Mouse (Mus musculus) WW6 (cell line): ENCODE data around the gene Cnot3.
A peak's percentile ranks its signal among the peaks of the same experiment; 100 is the strongest.
"Not testable (repeated sequence)": the region's sequence is repeated elsewhere in the genome, so short reads cannot be mapped to it uniquely, and the experiment has no call there.

Experiments
- DNase-seq: peaks from one replicate; pipeline ENCODE4 v3.0.0-alpha.2; 2013; ENCODE audit warnings: low read depth, low spot score

Gene Cnot3

GRCm38 (mm10) chr7:3644672-3645487, at the start of gene Cnot3:
Gene Cnot3 (plus strand): TSS chr7:3645268.
- peak; percentile 99 for DNase-seq

- DNase-seq = not testable (repeated sequence)
Observed at GRCm38 (mm10) chr7:3597755-3598154, 47.3 kb upstream of the Cnot3 start.

- peak; percentile 67 for DNase-seq
Observed at GRCm38 (mm10) chr7:3601119-3601518, 43.9 kb upstream of the Cnot3 start.

GRCm38 (mm10) chr7:3606798-3607197, 38.3 kb upstream of the Cnot3 start:
- DNase-seq = peak; percentile 67

GRCm38 (mm10) chr7:3607391-3607790, 37.7 kb upstream of the Cnot3 start:
- DNase-seq = no peak

- DNase-seq = no peak
Observed at GRCm38 (mm10) chr7:3608668-3609067, 36.4 kb upstream of the Cnot3 start.

GRCm38 (mm10) chr7:3609082-3609481, 36.0 kb upstream of the Cnot3 start:
- DNase-seq = no peak

- DNase-seq = no peak
Observed at GRCm38 (mm10) chr7:3610437-3610836, 34.6 kb upstream of the Cnot3 start.

GRCm38 (mm10) chr7:3611006-3611405, 34.1 kb upstream of the Cnot3 start:
- no peak for DNase-seq

- no peak for DNase-seq
Observed at GRCm38 (mm10) chr7:3614021-3614420, 31.0 kb upstream of the Cnot3 start.

- no peak for DNase-seq
Observed at GRCm38 (mm10) chr7:3616057-3616388, 29.0 kb upstream of the Cnot3 start, which contains the start of gene Oscar. Gene Oscar (minus strand): TSS chr7:3616157.

- no peak for DNase-seq
Observed at GRCm38 (mm10) chr7:3616389-3617241, 28.5 kb upstream of the Cnot3 start.

- peak; percentile 86 for DNase-seq
Observed at GRCm38 (mm10) chr7:3617242-3617995, 27.6 kb upstream of the Cnot3 start, which contains the start of gene Ndufa3. Gene Ndufa3 (plus strand): TSS chr7:3617373.

GRCm38 (mm10) chr7:3629030-3629429, 16.0 kb upstream of the Cnot3 start:
- no peak for DNase-seq

- peak; percentile 88 for DNase-seq
Observed at GRCm38 (mm10) chr7:3629543-3630477, 15.3 kb upstream of the Cnot3 start, which contains the start of the genes Tfpt and Prpf31. Gene Tfpt (minus strand): TSS chr7:3629929. Gene Prpf31 (plus strand): TSS chr7:3629985.

- no peak for DNase-seq
Observed at GRCm38 (mm10) chr7:3630478-3630815, 14.6 kb upstream of the Cnot3 start.

GRCm38 (mm10) chr7:3643412-3643811, 1.7 kb upstream of the Cnot3 start:
- no peak for DNase-seq

GRCm38 (mm10) chr7:3643843-3644242, 1.2 kb upstream of the Cnot3 start:
- DNase-seq = no peak

GRCm38 (mm10) chr7:3644348-3644671, 758 bp upstream of the Cnot3 start:
- DNase-seq = no peak

- DNase-seq = no peak
Observed at GRCm38 (mm10) chr7:3645488-3646025, 489 bp downstream of the Cnot3 start.

- no peak for DNase-seq
Observed at GRCm38 (mm10) chr7:3646188-3646587, 1.1 kb downstream of the Cnot3 start.
